Mouse (Mus musculus): ENCODE data around the gene Tspan15. TPM values are rescaled to one million over a fixed set of nuclear protein-coding genes. Genes with fewer than 3 reads are reported as not detected.

Tspan15 gene
- polyA plus RNA-seq, 1 experiment from 2014 or later: 8.8 TPM

- no peak overlapping the region for H3K9ac ChIP-seq
- no peak overlapping the region for H3K27ac ChIP-seq
- H3K27me3 ChIP-seq: no peaks in the 10 kb centered on the region
- no peak overlapping the region for H3K4me3 ChIP-seq (replicated peaks)
- no peaks in the 10 kb centered on the region for H3K9me3 ChIP-seq (replicated peaks)
- no peaks in the 10 kb centered on the region for H3K36me3 ChIP-seq
- H3K4me2 ChIP-seq: no peak overlapping the region
- H3K4me1 ChIP-seq (replicated peaks): no peaks in the 10 kb centered on the region
- 49% methylated on average over 7 of the region's 7 CpGs for WGBS (ENCODE audit: insufficient replicate concordance)
- no peak for ATAC-seq (ENCODE audit: low read depth)
- DNase-seq: no peak
Observed at GRCm38 (mm10) chr10:62149929-62150328, 81.1 kb downstream of the Tspan15 start.

- Histone ChIP-seq H3K9me3 (replicated peaks) (no peaks in the 10 kb centered on the region), H3K27ac (no peak overlapping the region), H3K27me3 (no peaks in the 10 kb centered on the region), H3K9ac (no peak overlapping the region), H3K4me3 (replicated peaks) (no peak overlapping the region), H3K4me1 (replicated peaks) (no peaks in the 10 kb centered on the region), H3K36me3 (no peaks in the 10 kb centered on the region), H3K4me2 (no peak overlapping the region)
- ATAC-seq (ENCODE audit: low read depth) (no peak), DNase-seq (no peak)
- whole genome bisulfite sequencing (ENCODE audit: insufficient replicate concordance): 45% methylated on average over 12 of the region's 12 CpGs
Observed at GRCm38 (mm10) chr10:62147466-62148248, 83.4 kb downstream of the Tspan15 start.

GRCm38 (mm10) chr10:62145957-62146356 is 85.1 kb downstream of the Tspan15 start:
- Histone ChIP-seq H3K4me2 (no peak overlapping the region), H3K9me3 (replicated peaks) (no peaks in the 10 kb centered on the region), H3K4me1 (replicated peaks) (no peaks in the 10 kb centered on the region), H3K36me3 (no peaks in the 10 kb centered on the region), H3K4me3 (replicated peaks) (no peak overlapping the region), H3K9ac (no peak overlapping the region), H3K27me3 (no peaks in the 10 kb centered on the region), H3K27ac (no peak overlapping the region)
- DNase-seq: no peak
- no peak for ATAC-seq (ENCODE audit: low read depth)
- 67% methylated on average over 5 of the region's 5 CpGs for WGBS (ENCODE audit: insufficient replicate concordance)

- ATAC-seq (ENCODE audit: low read depth) (no peak), DNase-seq (no peak)
- Histone ChIP-seq H3K4me1 (replicated peaks) (no peaks in the 10 kb centered on the region), H3K9ac (no peak within 1 kb of the TSS), H3K4me3 (replicated peaks) (no peak within 1 kb of the TSS), H3K9me3 (replicated peaks) (no peaks in the 10 kb centered on the region), H3K27me3 (peaks cover 4% of the 10 kb centered on the region; the same call in 1 of the 2 replicates), H3K36me3 (no peaks in the 10 kb centered on the region), H3K4me2 (no peak within 1 kb of the TSS), H3K27ac (no peak within 1 kb of the TSS)
- 47% methylated on average over 8 of the region's 8 CpGs for WGBS (ENCODE audit: insufficient replicate concordance)
Observed at GRCm38 (mm10) chr10:62143820-62144219, 87.2 kb downstream of the Tspan15 start, which contains the start of gene Fam241b. Gene Fam241b (minus strand): TSS chr10:62143920.

GRCm38 (mm10) chr10:62138040-62138439 is 93.0 kb downstream of the Tspan15 start:
- Histone ChIP-seq H3K36me3 (no peaks in the 10 kb centered on the region), H3K9me3 (replicated peaks) (no peaks in the 10 kb centered on the region), H3K4me2 (no peak overlapping the region), H3K9ac (no peak overlapping the region), H3K4me3 (replicated peaks) (no peak overlapping the region), H3K4me1 (replicated peaks) (no peaks in the 10 kb centered on the region), H3K27me3 (peaks cover 51% of the 10 kb centered on the region), H3K27ac (no peak overlapping the region)
- WGBS (ENCODE audit: insufficient replicate concordance): 27% methylated on average over 3 of the region's 3 CpGs
- ATAC-seq (ENCODE audit: low read depth) (no peak), DNase-seq (no peak)

GRCm38 (mm10) chr10:62137150-62137549 is 93.9 kb downstream of the Tspan15 start:
- peaks cover 60% of the 10 kb centered on the region for H3K27me3 ChIP-seq
- WGBS (ENCODE audit: insufficient replicate concordance): 19% methylated on average over 4 of the region's 4 CpGs

GRCm38 (mm10) chr10:62135696-62136470 is 95.2 kb downstream of the Tspan15 start:
- DNase-seq: no peak
- Histone ChIP-seq H3K27ac (no peak overlapping the region), H3K4me2 (no peak overlapping the region), H3K27me3 (peaks cover 73% of the 10 kb centered on the region), H3K9ac (no peak overlapping the region), H3K36me3 (no peaks in the 10 kb centered on the region), H3K4me1 (replicated peaks) (0 out of 2 replicates have a peak, but pooled peaks cover 2% of the 10 kb centered on the region), H3K9me3 (replicated peaks) (no peaks in the 10 kb centered on the region), H3K4me3 (replicated peaks) (no peak overlapping the region)
- WGBS (ENCODE audit: insufficient replicate concordance): 9% methylated on average over 8 of the region's 8 CpGs
- no peak for ATAC-seq (ENCODE audit: low read depth)

More at GRCm38 (mm10) chr10:62137150-62137549, 93.9 kb downstream of the Tspan15 start:
- Histone ChIP-seq H3K9me3 (replicated peaks) (no peaks in the 10 kb centered on the region), H3K27ac (no peak overlapping the region), H3K4me3 (replicated peaks) (no peak overlapping the region), H3K4me1 (replicated peaks) (0 out of 2 replicates have a peak, but pooled peaks cover 2% of the 10 kb centered on the region), H3K36me3 (no peaks in the 10 kb centered on the region), H3K4me2 (no peak overlapping the region), H3K9ac (no peak overlapping the region)
- no peak for ATAC-seq (ENCODE audit: low read depth)
- no peak for DNase-seq

Small RNA genes within 50 kb of the gene (microRNA-seq; reads per million reads assigned to microRNA genes)
- gene Mir7662: 5.3 reads per million, percentile 13 among the genes with 10 or more reads in this experiment

Other genes starting within 250 kb of the Tspan15 start
- gene Neurog3, start 98.2 kb downstream of the Tspan15 start, polyA plus RNA-seq (2015; fragmentation: Nextera tagmentation; extraction: Ambion mirVana): not detected in 2 replicates
- gene Fam241b, start 87.3 kb downstream of the Tspan15 start, polyA plus RNA-seq (2015; fragmentation: Nextera tagmentation; extraction: Ambion mirVana): 1.0 and 1.1 TPM in 2 replicates
- gene Tacr2, start 21.2 kb upstream of the Tspan15 start, polyA plus RNA-seq (2015; fragmentation: Nextera tagmentation; extraction: Ambion mirVana): not detected in 2 replicates
- 88.4 and 108 TPM in 2 replicates for gene Hk1, start 148.7 kb upstream of the Tspan15 start, polyA plus RNA-seq (2015; fragmentation: Nextera tagmentation; extraction: Ambion mirVana)
- 5.9 and 7.4 TPM in 2 replicates for gene Hkdc1, start 191.2 kb upstream of the Tspan15 start, polyA plus RNA-seq (2015; fragmentation: Nextera tagmentation; extraction: Ambion mirVana)
- 0.21 and 0.23 TPM in 2 replicates for gene 4930507D05Rik, start 218.2 kb upstream of the Tspan15 start, polyA plus RNA-seq (2015; fragmentation: Nextera tagmentation; extraction: Ambion mirVana)
- 20.0 and 22.6 TPM in 2 replicates for gene Supv3l1, start 218.5 kb upstream of the Tspan15 start, polyA plus RNA-seq (2015; fragmentation: Nextera tagmentation; extraction: Ambion mirVana)

All from liver, embryonic 13.5 days (tissue).